Mouse (Mus musculus) liver, embryonic 15.5 days (tissue): ENCODE data around the gene Iqck. TPM values are rescaled to one million over a fixed set of nuclear protein-coding genes. Genes with fewer than 3 reads are reported as not detected.
A peak's percentile ranks its signal among the peaks of the same experiment; 100 is the strongest.

Experiments used
- ATAC-seq: fragments of 200-750 bp; cut with Nextera tagmentation; 2 replicates; pipeline ENCODE4 v1.8.0; 2017; ENCODE audit warnings: moderate number of reproducible peaks, mild to moderate bottlenecking, moderate library complexity; ENCODE audit not compliant: insufficient read depth
- H3K27ac ChIP-seq: fragments of 300-500 bp; sonication (generic); replicated peaks from 2 replicates; pipeline ENCODE4 v1.5.1; 2015; ENCODE audit warnings: mild to moderate bottlenecking, inconsistent platforms
- H3K27me3 ChIP-seq: fragments of 300-500 bp; sonication (generic); 2 replicates; pipeline ENCODE4 v1.6.1; 2015; ENCODE audit warnings: mild to moderate bottlenecking, inconsistent platforms
- H3K36me3 ChIP-seq: fragments of 300-500 bp; sonication (generic); replicated peaks from 2 replicates; pipeline ENCODE4 v1.6.1; 2015; ENCODE audit warnings: moderate library complexity, mild to moderate bottlenecking, inconsistent platforms
- H3K4me1 ChIP-seq: fragments of 300-500 bp; sonication (generic); replicated peaks from 2 replicates; pipeline ENCODE4 v1.6.1; 2015; ENCODE audit warnings: inconsistent platforms
- H3K4me2 ChIP-seq: fragments of 300-500 bp; sonication (generic); 2 replicates; pipeline ENCODE4 v1.6.1; 2015; ENCODE audit warnings: moderate library complexity, mild to moderate bottlenecking, inconsistent platforms
- H3K4me3 ChIP-seq: fragments of 300-500 bp; sonication (generic); replicated peaks from 2 replicates; pipeline ENCODE4 v1.5.1; 2015; ENCODE audit warnings: mild to moderate bottlenecking, inconsistent platforms
- H3K9ac ChIP-seq: fragments of 300-500 bp; sonication (generic); 2 replicates; pipeline ENCODE4 v1.6.1; 2015; ENCODE audit warnings: moderate library complexity, mild to moderate bottlenecking, inconsistent platforms
- H3K9me3 ChIP-seq: fragments of 300-500 bp; sonication (generic); replicated peaks from 2 replicates; pipeline ENCODE4 v1.6.1; 2016; ENCODE audit warnings: inconsistent platforms
- WGBS: fragments of 180-500 bp; shearing (Covaris S2); methylation state at CpG from one replicate; pipeline ENCODE4 v1.1.7; 2015; ENCODE audit warnings: mixed read lengths; ENCODE audit not compliant: insufficient replicate concordance; 5-methylcytosine and 5-hydroxymethylcytosine counted together
- polyA plus RNA-seq: library from polyadenylated mRNA; unstranded; fragments of >200 nt; fragmentation: Nextera tagmentation; extraction: Ambion mirVana; gene quantifications from 2 replicates; pipeline ENCODE4 v1.2.1, GENCODE M21; 2015

The Iqck gene
- polyA plus RNA-seq, 1 experiment from 2014 or later, result 0.22 TPM

- H3K4me3 ChIP-seq, result no peak overlapping the region
- peaks cover 18% of the 10 kb centered on the region for H3K4me1 ChIP-seq
- no peaks in the 10 kb centered on the region for H3K36me3 ChIP-seq
- no peaks in the 10 kb centered on the region for H3K9me3 ChIP-seq
- no peak overlapping the region for H3K9ac ChIP-seq
- H3K27ac ChIP-seq, result no peak overlapping the region
- H3K4me2 ChIP-seq, result no peak overlapping the region
- peaks cover 43% of the 10 kb centered on the region for H3K27me3 ChIP-seq
- ATAC-seq, result no peak
- 41% methylated on average over 13 of the region's 13 CpGs for WGBS
These were observed 137.3 kb downstream of the Iqck start for GRCm38 (mm10) chr7:118992623-118993405.

GRCm38 (mm10) chr7:118993597-118994230, 138.2 kb downstream of the Iqck start:
- H3K4me1 ChIP-seq, result peaks cover 18% of the 10 kb centered on the region
- H3K4me2 ChIP-seq, result peak overlapping the region; percentile 65
- ATAC-seq, result no peak
- peak overlapping the region; percentile 15; the same call in 1 of the 2 replicates for H3K9ac ChIP-seq
- H3K36me3 ChIP-seq, result no peaks in the 10 kb centered on the region
- H3K27me3 ChIP-seq, result peaks cover 43% of the 10 kb centered on the region
- H3K9me3 ChIP-seq, result no peaks in the 10 kb centered on the region
- no peak overlapping the region for H3K27ac ChIP-seq
- peak overlapping the region; percentile 45 for H3K4me3 ChIP-seq
- 3% methylated on average over 26 of the region's 26 CpGs for WGBS

GRCm38 (mm10) chr7:118994231-118994842, 138.8 kb downstream of the Iqck start:
- Histone ChIP-seq H3K9me3 (no peaks in the 10 kb centered on the region), H3K4me2 (peak overlapping the region; percentile 65), H3K4me1 (peaks cover 18% of the 10 kb centered on the region), H3K9ac (peak overlapping the region; percentile 15; the same call in 1 of the 2 replicates), H3K27ac (no peak overlapping the region), H3K36me3 (no peaks in the 10 kb centered on the region), H3K4me3 (peak overlapping the region; percentile 45), H3K27me3 (peaks cover 43% of the 10 kb centered on the region)
- no peak for ATAC-seq
- 2% methylated on average over 21 of the region's 21 CpGs for WGBS

- Histone ChIP-seq H3K4me1 (peaks cover 18% of the 10 kb centered on the region), H3K9ac (peak within 1 kb of the TSS; percentile 15; the same call in 1 of the 2 replicates), H3K27ac (no peak within 1 kb of the TSS), H3K9me3 (no peaks in the 10 kb centered on the region), H3K27me3 (peaks cover 43% of the 10 kb centered on the region), H3K4me2 (peak within 1 kb of the TSS; percentile 65), H3K4me3 (peak within 1 kb of the TSS; percentile 45), H3K36me3 (no peaks in the 10 kb centered on the region)
- 2% methylated on average over 43 of the region's 44 CpGs for WGBS
- ATAC-seq, result peak; percentile 78
These were observed 139.5 kb downstream of the Iqck start, which contains the start of gene Gprc5b for GRCm38 (mm10) chr7:118995007-118995406. Gene Gprc5b, minus strand, starts transcription at chr7:118995211.

- H3K27me3 ChIP-seq, result peaks cover 43% of the 10 kb centered on the region
- no peaks in the 10 kb centered on the region for H3K9me3 ChIP-seq
- peaks cover 18% of the 10 kb centered on the region for H3K4me1 ChIP-seq
- H3K4me2 ChIP-seq, result peak overlapping the region; percentile 65; the same call in 1 of the 2 replicates
- no peak overlapping the region for H3K4me3 ChIP-seq
- no peaks in the 10 kb centered on the region for H3K36me3 ChIP-seq
- no peak overlapping the region for H3K27ac ChIP-seq
- 13% methylated on average over 14 of the region's 14 CpGs for WGBS
- no peak overlapping the region for H3K9ac ChIP-seq
- ATAC-seq, result no peak
These were observed 140.1 kb downstream of the Iqck start for GRCm38 (mm10) chr7:118995671-118996070.

- H3K9me3 ChIP-seq, result no peaks in the 10 kb centered on the region
- 7% methylated on average over 13 of the region's 13 CpGs for WGBS
- H3K9ac ChIP-seq, result no peak overlapping the region
- no peaks in the 10 kb centered on the region for H3K36me3 ChIP-seq
- H3K4me3 ChIP-seq, result no peak overlapping the region
- ATAC-seq, result no peak
- H3K4me1 ChIP-seq, result peaks cover 18% of the 10 kb centered on the region
- no peak overlapping the region for H3K4me2 ChIP-seq
- H3K27ac ChIP-seq, result no peak overlapping the region
- peaks cover 43% of the 10 kb centered on the region for H3K27me3 ChIP-seq
These were observed 140.7 kb downstream of the Iqck start for GRCm38 (mm10) chr7:118996137-118996837.

DNA sequence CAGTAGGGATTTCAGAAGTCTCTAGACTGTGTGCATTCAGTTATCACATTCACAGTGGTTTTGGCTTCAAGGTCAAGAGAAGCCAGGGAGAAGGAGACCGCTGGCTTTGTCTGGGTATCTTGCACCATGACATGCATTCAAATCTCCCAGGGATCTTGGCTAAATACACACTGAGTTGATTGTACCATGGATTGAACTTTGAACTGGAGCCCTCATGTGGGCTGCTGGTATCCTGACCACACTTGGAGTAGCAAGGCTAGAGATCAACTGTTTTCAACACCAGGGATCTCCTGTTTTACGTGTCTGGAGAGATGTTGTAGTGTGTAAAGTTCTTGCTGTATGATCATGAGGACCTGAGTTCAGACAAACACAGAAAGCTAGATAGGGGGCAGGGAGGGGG, 144.3 kb downstream of the Iqck start:
- Histone ChIP-seq H3K27ac (no peak overlapping the region), H3K4me1 (peaks cover 6% of the 10 kb centered on the region), H3K9me3 (no peaks in the 10 kb centered on the region), H3K27me3 (peaks cover 19% of the 10 kb centered on the region), H3K9ac (no peak overlapping the region), H3K4me2 (no peak overlapping the region), H3K36me3 (no peaks in the 10 kb centered on the region), H3K4me3 (no peak overlapping the region)
- 49% methylated on average over 2 of the region's 2 CpGs for WGBS
- no peak for ATAC-seq

DNA sequence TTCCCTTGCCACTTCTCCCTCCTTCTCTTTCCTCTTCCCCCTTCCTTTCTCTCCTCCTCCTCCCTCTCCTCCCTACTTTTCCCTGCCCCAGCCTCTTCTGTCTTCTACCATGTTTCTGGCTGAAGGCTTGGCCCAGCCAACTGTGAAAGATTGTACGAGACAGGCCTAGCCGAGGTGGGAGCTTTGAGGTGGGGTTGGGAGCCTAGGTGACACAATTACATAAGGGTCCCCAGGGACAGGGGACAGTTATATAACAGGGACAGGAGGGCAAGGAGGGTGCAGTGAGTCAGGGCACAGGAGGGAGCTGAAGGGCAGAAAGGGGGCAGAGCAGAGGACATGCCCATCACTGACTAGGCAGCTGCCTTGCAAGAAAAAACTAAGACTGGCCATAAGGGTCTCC, 146.4 kb downstream of the Iqck start:
- no peak overlapping the region for H3K27ac ChIP-seq
- H3K9me3 ChIP-seq, result no peaks in the 10 kb centered on the region
- no peak for ATAC-seq
- no peak overlapping the region for H3K9ac ChIP-seq
- H3K27me3 ChIP-seq, result no peaks in the 10 kb centered on the region
- H3K4me3 ChIP-seq, result no peak overlapping the region
- no peak overlapping the region for H3K4me2 ChIP-seq
- H3K36me3 ChIP-seq, result no peaks in the 10 kb centered on the region
- no peaks in the 10 kb centered on the region for H3K4me1 ChIP-seq
- WGBS, result 62% methylated on average over 2 of the region's 2 CpGs

DNA sequence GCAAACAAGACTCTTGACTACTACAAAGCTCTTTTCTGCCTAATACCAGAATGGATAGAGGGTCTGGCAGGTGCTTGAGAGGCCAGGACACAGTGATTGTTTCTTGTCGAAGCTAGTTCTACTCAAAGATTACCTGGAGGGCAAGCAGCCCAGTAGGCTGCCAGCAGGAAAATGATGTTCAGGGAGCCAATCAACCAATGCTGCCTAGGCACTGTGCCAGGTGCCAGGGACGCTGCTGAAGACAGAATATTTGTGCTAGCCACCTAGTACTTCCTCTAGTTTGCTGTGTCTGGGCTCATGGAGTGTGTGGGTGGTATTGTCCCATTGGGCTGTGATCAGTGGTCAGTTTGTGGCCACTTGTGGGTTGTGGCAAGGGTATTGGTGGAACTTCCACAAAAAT, 146.9 kb downstream of the Iqck start:
- Histone ChIP-seq H3K4me3 (no peak overlapping the region), H3K27me3 (no peaks in the 10 kb centered on the region), H3K36me3 (no peaks in the 10 kb centered on the region), H3K9ac (no peak overlapping the region), H3K27ac (no peak overlapping the region), H3K4me2 (no peak overlapping the region), H3K9me3 (no peaks in the 10 kb centered on the region), H3K4me1 (no peaks in the 10 kb centered on the region)
- 31% methylated on average over 2 of the region's 2 CpGs for WGBS
- ATAC-seq, result no peak

- H3K9me3 ChIP-seq, result no peaks in the 10 kb centered on the region
- ATAC-seq, result no peak
- no peak overlapping the region for H3K27ac ChIP-seq
- WGBS, result 12% methylated on average over 5 of the region's 5 CpGs
- H3K36me3 ChIP-seq, result no peaks in the 10 kb centered on the region
- no peak overlapping the region for H3K9ac ChIP-seq
- no peak overlapping the region for H3K4me3 ChIP-seq
- H3K4me2 ChIP-seq, result no peak overlapping the region
- no peaks in the 10 kb centered on the region for H3K4me1 ChIP-seq
- H3K27me3 ChIP-seq, result no peaks in the 10 kb centered on the region
These were observed 155.4 kb downstream of the Iqck start for GRCm38 (mm10) chr7:119010854-119011529.
